In the genomic region with DNA sequence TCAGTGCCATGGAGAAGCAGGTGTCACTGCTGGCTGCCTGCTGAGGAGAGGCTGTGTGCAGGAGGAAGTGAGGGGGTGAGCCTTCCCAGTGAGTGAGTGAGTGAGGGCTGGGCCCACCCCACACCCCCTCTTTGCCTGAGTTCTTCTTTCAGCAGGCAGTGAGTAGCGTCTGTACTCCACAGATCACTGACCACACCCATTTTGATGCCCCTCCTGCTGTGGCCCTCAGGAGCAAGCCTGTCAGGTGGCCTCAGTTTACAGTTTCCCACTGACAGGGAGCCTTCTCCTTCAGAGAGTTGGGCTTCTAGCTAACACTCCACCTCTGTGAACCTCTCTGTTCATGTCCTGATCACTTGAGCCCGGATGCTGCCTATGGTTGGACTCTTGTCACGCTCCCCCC, we compare ENCODE assay signal across 26 mouse cellular contexts.
"Had no signal": no experiment of that assay in that cellular context is flagged by ENCODE, and none has a peak within 500 bp of the region (broad histone marks: within the 10 kb centered on the region; RNA-seq: fewer than 3 reads in every experiment).

No protein-coding gene starts in this region.

- H3K4me3 ChIP-seq: embryonic facial prominence, embryonic 10.5 days; embryonic facial prominence, embryonic 12.5 days; embryonic facial prominence, embryonic 13.5 days; embryonic facial prominence, embryonic 15.5 days; erythroblast, embryonic 14.5 days; forebrain, embryonic 10.5 days; forebrain, embryonic 12.5 days; forebrain, embryonic 13.5 days; forebrain, embryonic 15.5 days; gastrocnemius, adult 2 months; heart, adult 2 months had no signal

- H3K4me1 ChIP-seq: forebrain, embryonic 13.5 days; forebrain, embryonic 15.5 days had no signal

- H3K9me3 ChIP-seq: embryonic facial prominence, embryonic 13.5 days; embryonic facial prominence, embryonic 15.5 days; forebrain, embryonic 15.5 days had no signal

- DNase-seq: cerebellum, adult 9-11 months; cerebellum, postnatal 10 days; cerebellum, postnatal 14 days; cerebellum, postnatal 25 days; cerebellum, postnatal 36 days; embryo, embryonic 11 days; forebrain, postnatal 0 days; gastrocnemius, adult 2 months; gastrocnemius, postnatal 10 days; gastrocnemius, postnatal 14 days; gastrocnemius, postnatal 25 days; gastrocnemius, postnatal 36 days; heart, adult 11 months; heart, adult 18-20 months; heart, adult 2 months had no signal

- H3K9ac ChIP-seq: embryonic facial prominence, embryonic 12.5 days; embryonic facial prominence, embryonic 13.5 days; embryonic facial prominence, embryonic 15.5 days; forebrain, embryonic 12.5 days; forebrain, embryonic 13.5 days; forebrain, embryonic 15.5 days; forebrain, postnatal 0 days had no signal

- H3K27me3 ChIP-seq: embryonic facial prominence, embryonic 12.5 days; embryonic facial prominence, embryonic 13.5 days; embryonic facial prominence, embryonic 15.5 days; forebrain, embryonic 12.5 days; forebrain, embryonic 13.5 days; forebrain, embryonic 15.5 days had no signal

- ATAC-seq: forebrain, embryonic 13.5 days; forebrain, embryonic 14.5 days; forebrain, embryonic 15.5 days; forebrain, embryonic 16.5 days; forebrain, postnatal 0 days had no signal

- H3K27ac ChIP-seq: embryonic facial prominence, embryonic 10.5 days; embryonic facial prominence, embryonic 12.5 days; embryonic facial prominence, embryonic 13.5 days; embryonic facial prominence, embryonic 15.5 days; forebrain, embryonic 10.5 days; forebrain, embryonic 12.5 days; forebrain, embryonic 13.5 days; forebrain, embryonic 15.5 days; gastrocnemius, adult 2 months; heart, adult 2 months had no signal

- H3K4me2 ChIP-seq: embryonic facial prominence, embryonic 12.5 days; embryonic facial prominence, embryonic 13.5 days; embryonic facial prominence, embryonic 15.5 days; forebrain, embryonic 12.5 days; forebrain, embryonic 13.5 days; forebrain, embryonic 15.5 days had no signal
